Mouse (Mus musculus) spleen, postnatal 14 days (tissue): ENCODE results near the gene Enpep.

Source experiments
- DNase-seq, 2 experiments: peaks; one replicate each; pipeline ENCODE4 v3.0.0; 2021 to 2022; ENCODE audit warnings: low spot score in 2 of 2

The Enpep gene

DNA sequence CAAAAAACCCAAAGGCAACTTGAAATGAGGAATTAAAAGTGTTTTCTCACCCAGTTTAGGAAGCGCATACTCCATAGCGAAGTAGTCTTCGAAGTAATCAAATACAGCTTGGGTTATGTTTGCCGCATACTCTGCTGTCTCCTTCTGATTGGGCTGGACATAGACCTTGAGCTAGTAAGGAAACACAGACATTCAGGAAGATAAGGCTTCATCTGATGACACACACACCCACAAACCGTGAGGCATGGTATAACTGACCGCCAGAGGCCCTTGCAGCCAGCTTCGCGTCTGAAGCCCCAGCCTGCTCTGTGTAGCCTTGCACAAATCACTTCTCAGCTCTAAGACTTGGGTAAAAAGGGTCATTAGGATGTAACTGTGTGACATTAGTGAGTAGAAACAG is 20.0 kb downstream of the Enpep start:
- DNase-seq = no peak

DNA sequence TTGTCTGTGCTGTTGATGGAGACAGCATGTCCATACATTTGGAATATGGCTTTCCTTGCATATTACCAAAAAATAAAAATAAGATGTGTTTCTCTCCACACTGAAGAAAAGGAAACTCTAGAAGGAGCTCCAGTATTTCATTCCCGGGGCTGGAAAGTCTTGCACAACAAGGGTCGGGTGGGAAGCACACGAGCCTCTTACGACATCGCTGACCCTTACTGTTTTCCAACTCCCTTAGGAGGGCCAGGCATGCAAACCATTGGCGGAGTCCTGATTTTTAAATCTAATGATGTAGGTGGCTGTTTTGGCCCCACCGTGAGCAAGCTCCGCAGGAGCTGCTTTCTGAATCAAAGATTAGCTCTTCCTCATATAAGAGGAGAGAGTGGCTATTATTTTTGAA is 20.6 kb downstream of the Enpep start:
- no peak for DNase-seq

DNA sequence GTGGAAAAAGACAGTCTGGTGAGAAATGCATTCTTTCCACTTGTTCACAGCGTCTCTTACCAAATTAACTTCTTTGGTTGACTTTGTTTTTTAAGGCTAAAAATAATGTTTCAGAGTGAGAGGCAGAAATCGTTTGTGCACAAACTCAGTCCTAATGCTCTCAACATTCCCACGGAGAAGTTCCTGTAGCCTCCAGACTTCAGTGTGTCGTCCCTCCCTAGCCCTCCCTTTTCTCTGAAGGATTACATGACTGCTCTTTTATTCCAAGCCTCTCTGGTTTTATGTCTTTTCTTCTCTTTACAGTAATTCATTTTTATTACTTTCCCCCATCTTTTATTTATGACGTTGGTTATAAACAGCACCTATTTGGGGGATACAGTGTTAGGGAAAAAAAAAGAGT is 22.6 kb downstream of the Enpep start:
- no peak for DNase-seq

DNA sequence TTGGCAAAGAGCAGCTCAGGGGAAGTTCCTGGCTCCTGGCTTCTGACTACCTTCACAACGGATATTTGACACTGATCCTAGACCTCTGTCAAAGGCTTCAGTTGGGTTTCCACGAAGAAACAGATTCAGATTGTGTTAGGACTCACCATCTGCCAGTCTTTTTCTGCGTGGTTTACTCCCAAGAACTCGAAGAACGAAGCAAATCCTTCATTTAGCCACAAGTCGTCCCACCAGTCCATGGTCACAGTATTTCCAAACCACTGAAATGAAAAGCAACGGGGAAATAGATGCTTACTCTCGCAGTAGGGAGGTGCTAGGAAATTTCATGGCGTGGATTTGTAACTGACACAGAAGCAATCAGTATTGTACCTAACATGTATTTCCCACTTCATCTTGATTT is 23.6 kb downstream of the Enpep start:
- DNase-seq = no peak

DNA sequence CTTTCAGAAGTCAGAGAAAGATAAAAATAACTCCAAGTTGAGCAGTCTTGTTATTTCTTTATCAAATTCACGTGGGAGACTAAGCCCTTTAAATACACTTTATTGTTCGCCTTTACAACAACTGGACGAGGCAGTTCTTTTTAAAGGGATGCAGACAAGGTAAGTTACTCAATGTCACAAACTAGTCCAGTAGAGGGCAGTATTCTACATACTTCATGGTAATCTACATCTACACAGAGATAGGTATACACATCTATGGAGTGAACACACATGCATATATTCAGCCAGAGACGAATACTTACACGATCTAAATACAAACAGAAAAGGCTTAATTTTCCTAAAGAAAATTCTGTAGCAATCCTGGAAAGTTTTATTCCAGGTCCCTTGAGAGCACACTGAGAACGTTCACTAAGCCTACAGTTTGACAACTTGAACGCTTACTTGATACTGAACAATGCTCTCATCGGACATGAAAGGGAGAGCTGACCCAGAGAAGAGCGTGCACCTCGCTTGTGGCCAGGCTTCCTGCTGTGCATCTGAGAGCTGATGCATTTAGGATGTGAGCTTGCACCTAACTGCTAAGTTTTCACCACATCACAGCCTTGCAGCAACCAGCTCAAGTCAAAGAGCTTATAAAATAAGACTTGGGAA is 24.3 kb downstream of the Enpep start:
- DNase-seq = no peak

DNA sequence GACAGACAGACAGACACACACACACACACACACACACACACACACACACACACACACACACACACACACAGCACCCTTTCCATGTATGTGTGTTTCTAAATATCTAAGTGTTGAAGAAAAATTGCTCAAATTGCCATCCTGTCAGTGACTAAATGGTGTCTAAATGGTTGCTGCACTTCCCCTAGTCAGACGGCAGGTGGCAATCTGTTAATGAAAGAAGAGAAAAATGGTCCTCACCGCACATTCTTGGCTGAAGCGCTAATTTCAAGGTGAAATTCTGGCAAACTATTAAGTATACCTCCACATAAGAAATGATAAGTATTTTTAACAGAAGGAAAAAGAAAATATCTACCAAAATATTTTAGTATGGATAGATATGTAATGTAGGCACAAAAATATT is 28.6 kb downstream of the Enpep start:
- DNase-seq = peak in 1 of 2 experiments; percentile 4

DNA sequence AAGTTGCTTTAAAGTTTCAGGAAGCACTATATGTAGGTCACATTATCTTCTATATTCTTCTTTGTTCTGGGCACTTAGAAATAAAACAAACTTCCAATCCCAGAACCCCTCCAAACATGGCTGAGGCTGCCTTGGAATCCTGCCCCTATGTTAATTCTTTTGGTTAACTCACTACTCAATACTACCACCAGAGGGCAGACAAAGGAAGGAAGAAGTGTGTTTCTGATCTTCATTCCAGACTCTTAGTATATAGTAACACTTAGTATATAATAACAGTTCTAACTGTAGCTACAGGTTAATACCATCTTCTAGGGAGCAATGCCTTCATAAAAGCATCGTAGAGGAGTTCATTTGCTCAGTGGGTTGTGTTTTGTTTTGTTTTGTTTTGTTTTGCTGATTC is 32.6 kb downstream of the Enpep start:
- DNase-seq = no peak

DNA sequence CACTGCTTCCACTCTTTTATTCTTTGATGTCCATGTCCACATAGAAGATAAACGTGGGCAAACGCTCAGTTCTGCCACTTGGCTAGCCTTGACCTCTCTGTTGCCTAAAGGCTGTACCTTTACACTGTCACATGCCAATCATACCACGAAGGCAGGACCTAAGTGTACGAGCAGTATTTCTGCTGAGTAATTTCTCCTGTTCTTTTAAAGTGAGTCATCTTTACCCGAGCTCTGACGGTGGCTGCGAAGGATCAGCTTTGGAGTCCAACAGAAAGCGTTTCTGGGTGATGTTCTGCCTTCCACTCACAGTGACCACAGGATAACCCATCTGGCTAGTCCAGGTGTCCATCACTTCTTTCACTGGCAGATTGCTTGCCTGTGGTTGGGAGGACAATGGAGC is 33.9 kb downstream of the Enpep start:
- no peak for DNase-seq

DNA sequence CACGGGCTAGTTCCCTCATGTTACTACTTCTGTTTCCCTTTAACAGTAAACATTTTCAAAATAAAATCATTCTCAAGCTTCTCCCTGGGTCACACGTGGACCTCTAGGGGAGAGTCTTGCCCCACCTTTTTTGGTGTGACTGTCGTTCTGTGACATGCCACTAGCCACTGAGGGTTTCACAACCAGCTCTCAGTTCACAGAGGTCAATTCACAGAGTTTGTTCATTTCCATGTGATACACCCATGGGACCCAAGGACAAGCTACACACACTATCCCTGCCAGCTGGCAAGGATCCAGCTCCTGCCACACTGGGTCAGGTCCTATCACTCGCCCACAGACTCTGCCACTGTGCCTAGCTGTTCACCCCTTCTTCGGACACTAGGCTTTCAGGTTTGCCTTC is 35.5 kb downstream of the Enpep start:
- no peak for DNase-seq

DNA sequence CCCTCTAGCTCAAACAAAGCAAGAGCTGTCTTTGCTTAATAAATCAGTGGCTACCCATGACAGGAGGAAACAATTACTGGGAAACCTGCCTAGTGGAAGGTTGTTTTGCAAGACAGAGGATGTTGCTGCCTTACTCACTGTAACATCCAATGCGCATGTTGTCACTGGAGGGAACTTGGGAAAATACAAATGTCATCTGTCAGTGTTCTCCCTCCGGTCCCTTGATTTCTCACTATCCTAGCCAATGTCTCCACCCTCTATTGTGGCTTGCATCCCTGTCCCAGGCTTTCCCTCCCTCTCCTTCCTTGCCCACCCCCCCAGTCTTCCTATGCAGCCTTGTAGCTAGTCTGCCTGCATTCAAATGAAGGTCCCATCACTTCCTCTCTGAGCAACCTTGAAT is 36.6 kb downstream of the Enpep start:
- no peak for DNase-seq

DNA sequence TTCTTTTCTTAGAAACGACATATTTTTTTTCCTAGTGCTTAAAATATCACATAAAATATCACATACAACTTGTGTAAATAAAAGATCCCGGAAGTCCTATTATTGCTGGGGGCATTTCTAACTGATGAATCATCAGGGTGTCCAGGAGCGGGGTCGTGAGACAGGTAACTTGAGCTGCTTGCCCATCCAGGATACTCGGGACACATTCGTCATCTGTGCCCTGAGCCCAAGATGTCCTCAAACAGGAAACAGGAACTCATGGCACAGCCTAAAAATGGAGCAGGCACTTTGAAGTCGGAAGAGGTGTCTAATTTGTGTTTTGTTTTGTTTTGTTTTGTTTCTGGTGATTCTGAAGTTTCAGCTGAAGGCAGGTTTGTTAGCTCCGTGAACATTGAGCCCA is 43.0 kb downstream of the Enpep start:
- no peak for DNase-seq

DNA sequence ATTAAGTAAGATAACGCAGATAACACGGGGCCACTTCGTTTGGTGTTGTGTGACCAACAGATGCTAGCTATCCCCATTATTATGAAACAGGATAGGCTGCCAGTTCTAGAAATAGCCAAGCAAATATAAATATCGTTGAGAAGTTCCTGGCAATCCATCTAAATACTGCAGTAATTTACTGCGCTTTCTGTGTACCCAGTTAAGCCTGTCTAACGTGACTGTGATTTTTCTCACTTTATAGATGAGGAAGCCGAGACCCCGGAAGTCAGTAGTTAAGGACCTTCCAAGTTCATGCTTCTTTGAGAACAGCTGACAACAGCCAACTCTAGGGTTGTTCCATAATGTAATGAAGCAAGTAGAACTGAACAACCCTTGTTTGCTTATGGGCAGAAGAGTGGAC is 45.4 kb downstream of the Enpep start:
- no peak for DNase-seq

DNA sequence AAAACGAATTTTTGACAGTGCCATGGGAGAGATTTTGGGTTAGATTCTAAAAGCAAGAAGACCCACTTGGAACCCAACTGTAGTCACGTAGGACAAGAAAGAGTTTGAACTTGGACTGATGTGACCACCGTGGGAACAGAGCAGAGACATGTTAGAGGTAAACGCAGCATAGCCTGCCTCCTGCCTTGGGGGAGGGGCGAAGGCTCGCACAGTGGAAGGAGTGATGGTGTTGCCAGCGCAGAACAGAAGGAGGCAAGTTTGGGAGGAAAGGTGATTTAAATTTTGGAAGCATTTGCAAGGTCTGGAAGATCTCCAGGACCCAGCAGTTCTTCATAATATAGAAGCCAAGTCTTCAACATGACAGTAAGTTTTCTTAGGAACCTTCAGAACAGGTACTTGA is 46.1 kb downstream of the Enpep start:
- no peak for DNase-seq

DNA sequence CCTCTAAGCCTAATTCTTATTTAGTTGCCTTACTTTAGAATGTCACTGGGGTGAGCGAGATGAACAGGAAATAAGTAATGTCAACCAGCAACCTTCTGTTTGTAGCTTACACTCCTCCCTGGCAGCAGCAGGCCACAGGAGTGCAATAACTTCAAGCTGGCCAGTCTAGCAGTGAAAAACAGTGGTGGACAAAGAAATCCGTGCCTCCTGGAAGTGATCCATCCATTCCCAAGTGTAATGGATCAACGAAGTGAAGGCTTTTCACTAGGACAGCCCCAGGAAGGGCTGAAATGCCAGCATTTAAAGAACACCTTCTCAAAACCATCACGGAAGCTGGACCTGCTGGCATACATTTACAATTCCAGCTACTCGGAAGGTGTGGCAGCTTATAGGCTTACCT is 48.2 kb downstream of the Enpep start:
- DNase-seq = no peak

DNA sequence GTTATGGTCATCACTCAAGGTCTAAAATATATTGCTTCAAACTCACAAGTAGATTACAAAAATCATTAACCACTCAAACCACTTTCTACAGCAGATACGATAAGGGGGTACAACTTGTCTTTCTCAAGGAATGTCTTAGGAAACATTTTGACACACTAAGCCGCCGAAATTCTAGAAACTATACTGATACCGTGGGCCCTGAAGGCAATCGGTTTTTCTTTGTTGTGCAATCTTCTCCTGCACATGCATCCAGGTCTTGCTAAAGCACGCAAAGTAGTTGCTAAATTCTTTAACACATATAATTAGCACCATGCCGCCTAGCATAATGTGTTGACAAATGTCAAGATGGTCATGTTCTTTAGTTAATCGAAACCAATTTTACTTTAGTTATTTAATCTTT is 53.1 kb downstream of the Enpep start:
- DNase-seq = no peak

DNA sequence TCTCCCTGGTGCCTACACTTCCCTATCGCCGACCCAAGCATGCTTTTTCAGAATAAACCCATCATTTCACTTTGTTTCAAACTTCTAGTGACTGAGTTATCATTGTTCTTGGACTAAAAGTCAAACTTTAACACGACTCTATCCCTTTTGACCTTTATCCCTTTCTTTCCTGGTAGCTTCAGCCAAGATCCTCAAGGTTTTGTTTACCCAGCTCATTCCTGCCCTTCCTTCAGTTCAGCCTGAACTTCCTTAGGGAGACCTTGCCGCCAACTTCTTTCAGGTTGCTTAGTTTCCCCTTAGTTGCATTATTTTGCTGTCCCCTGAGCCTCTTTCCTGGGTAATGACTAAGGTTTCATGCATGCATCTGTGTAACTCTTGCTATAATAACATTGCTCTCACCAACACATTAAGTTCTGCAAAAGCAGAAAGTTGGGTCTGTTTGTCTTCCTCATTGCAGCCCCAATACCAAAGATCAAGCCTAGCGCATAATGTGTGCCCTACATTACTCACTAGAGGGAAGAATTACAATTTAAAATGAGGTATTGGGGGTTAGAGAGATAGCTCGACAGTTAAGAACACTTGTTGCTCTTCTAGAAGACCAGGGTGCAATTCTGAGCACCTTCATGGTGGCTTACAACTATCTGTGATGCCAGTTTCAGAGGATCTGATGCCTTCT is 59.2 kb downstream of the Enpep start:
- no peak for DNase-seq

DNA sequence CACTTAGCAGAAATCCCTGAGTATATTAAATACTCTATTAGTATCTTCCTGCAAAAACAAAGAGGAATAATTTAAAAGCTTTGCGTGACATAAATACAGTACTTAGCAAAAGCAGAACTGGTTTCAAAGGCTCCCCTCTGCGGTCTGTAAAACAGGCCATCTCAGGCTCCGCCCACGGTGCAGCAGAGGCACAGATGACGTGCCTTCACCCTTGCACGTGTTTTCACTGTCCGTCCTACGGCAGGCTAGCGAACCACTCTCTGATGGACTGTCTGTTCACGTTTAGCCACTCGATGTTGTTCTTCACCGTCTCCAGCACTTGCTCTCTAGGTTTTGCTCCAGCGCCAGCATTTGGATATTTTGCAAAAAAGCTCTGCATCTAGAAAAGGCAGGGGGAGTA is 62.5 kb downstream of the Enpep start:
- DNase-seq = peak; percentile 4 to 8

DNA sequence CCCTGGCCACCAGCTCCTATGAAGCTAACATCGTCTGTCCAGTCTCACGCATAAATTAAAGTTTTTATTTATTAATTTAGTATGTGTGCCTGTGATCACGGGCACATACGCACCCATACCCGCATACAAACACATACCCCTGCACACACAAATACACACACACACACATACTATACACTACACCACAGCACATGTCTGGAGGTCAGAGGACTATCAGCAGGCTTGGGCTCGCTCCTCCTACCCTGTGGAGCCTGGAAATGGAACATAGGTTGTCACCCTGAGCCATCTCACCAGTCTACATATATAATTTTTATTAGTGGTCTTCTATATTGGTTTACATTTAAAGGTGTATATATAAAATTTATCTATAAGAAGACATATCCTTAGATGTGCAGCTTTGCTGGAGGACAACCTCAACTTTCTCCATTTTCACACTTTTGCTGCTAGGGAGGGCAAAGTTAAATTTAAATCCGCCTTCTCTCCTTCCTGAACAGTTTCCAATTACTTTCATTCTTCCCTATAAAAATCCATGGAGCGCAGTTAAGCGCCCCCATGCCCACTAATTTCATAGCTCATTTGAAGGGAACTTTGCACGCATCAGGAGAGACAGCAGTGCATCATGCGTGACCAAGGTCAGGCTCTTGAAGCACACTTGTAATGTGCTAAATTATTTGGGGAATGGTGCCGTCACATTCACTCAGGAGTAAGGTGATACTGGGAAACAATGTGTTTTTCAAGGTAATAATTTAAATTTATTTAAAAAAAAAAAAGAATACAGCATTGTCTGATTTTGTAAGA is 63.4 kb downstream of the Enpep start:
- DNase-seq = no peak

DNA sequence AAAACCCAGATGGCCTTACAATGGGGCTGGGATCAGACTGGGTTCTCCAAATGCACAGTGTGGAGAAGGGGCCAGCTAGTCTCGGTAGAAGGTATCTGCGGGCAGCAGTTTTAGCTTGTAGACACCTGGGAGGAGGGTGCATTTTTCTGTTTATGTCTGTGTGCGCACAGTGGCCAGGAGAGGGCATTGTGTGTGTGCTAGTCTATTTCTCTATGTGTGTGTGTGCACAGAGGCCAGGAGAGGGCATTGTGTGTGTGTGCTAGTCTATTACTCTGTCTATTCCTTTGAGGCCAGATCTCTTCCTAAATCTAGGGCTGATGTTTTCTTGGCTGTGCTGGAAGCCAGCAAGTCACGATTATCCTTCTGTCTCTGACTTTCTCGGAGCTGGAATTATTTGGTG is 74.0 kb downstream of the Enpep start:
- no peak for DNase-seq

DNA sequence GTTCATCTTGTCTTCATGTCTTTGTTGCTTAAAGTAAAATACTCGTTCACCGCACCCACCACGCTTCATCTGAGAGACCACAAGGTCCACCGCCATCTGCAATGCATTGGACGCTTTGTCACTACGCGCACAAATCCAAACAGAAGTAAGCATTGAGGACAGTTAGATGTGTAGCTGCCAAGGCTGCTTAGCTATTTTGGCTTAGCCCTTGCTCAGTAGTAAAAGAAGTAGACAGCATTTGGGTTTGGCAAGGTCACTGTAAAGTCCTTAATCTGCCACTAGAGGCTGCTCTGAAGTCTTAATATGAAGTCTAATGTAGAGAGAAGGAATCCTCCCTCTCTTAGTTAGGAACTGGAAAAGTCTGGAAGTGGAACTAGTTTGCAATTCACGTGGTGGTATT is 75.8 kb downstream of the Enpep start:
- DNase-seq = no peak

DNA sequence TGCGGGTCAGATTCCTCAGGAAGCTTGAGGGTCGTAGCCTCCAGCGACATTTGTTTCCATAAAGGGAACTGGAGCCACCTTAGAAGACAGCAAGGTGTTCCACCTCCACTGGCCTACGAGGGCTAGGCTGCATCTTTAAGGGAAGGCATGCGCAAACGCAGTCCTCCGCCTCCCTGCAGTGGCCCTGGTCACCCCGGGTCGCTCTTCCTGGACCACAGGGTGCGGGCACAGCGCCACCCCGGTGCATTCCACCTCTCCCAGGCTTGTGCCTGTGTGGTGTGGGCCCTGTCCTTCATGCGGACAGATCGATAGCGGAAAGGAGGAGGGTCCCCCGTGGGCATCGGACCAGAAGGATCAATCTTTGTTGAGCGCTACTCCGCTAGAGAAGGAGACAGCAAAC is 76.2 kb downstream of the Enpep start:
- no peak for DNase-seq

DNA sequence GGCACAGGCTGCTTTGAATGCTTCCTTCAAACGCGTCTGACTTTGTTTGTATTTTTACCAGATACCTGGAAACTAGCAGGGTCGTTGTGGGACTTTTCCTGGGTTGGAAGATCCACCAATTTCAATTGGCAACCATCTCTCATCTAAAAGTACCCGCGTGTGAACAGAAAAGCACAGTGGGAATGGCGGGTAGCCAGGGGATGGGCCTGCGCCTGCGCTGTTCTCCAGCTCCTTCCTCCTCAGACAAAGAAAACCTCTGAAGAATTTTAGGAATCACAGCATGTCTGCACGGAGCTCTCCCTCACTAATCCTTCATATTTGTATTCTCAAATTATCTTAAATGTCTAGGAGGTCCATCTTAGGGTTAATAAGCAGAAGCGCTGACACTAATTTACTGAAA is 78.3 kb downstream of the Enpep start:
- DNase-seq = no peak

DNA sequence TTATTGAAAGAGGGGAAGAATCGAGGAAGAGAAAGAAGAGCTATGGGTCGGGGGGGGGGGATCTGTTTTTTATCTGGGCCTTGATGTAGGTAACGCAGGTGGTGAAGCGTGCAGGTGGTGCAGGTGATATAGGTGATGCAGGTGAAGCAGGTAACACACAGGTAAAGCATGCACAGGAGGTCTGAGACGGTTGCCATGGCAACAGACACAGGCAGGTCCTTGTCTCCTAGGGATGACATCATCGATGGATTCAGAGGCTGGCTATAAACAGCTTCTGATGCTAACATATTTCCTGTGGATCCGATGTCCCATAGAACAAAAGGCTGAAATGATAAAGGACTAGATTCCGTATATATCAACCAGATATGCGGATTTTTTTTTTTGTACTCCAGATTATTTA is 81.5 kb downstream of the Enpep start:
- DNase-seq = no peak
